Mouse (Mus musculus): ENCODE measurements around the gene Tfap4.

- no peak for TF ChIP-seq EP300 (IDR thresholded peaks at IDR 0.05)
- no peak for TF ChIP-seq CTCF (IDR thresholded peaks at IDR 0.05)
These were observed 57.1 kb downstream of the Tfap4 start for GRCm38 (mm10) chr16:4502568-4502967.
